Mouse (Mus musculus): ENCODE measurements at regions not wholly inside any gene's neighbourhood (a gene's known extent, or its start where the extent isn't known, plus 50 kb on each side); places are given as distances from the start of the nearest gene placed in this dataset.

- TF ChIP-seq CTCF (conservative IDR thresholded peaks at IDR 0.05 in 1 of 2, IDR thresholded peaks at IDR 0.05 in 1 of 2; ENCODE audit: low read depth in 2 of 2, low read length in 2 of 2) (no peak), MEF2A (IDR thresholded peaks at IDR 0.05; ENCODE audit: borderline replicate concordance, low read depth, low read length) (no peak), MAX (IDR thresholded peaks at IDR 0.05; ENCODE audit: low read length) (no peak), POLR2AphosphoS2 (IDR thresholded peaks at IDR 0.05; ENCODE audit: low read depth, low read length) (no peak), SIN3A (IDR thresholded peaks at IDR 0.05; ENCODE audit: low read length) (no peak), E2F4 (IDR thresholded peaks at IDR 0.05; ENCODE audit: insufficient replicate concordance, low read depth, low read length) (no peak), TCF12 (IDR thresholded peaks at IDR 0.05; ENCODE audit: low read depth, low read length) (no peak), MAFK (IDR thresholded peaks at IDR 0.05; ENCODE audit: insufficient replicate concordance, low read length) (no peak), NELFE (IDR thresholded peaks at IDR 0.05; ENCODE audit: low read depth, low read length) (no peak), ZKSCAN1 (IDR thresholded peaks at IDR 0.05; ENCODE audit: borderline replicate concordance, low read depth, low read length) (no peak), TBP (conservative IDR thresholded peaks at IDR 0.05; ENCODE audit: low read depth, low read length) (no peak), RAD21 (IDR thresholded peaks at IDR 0.05; ENCODE audit: low read depth, low read length) (no peak), ZNF384 (IDR thresholded peaks at IDR 0.05; ENCODE audit: low read depth, low read length) (no peak)
Observed at GRCm38 (mm10) chr9:30765017-30765569, 157.2 kb downstream of the Adamts15 start.

Measured in CH12.LX (cell line).